Mouse (Mus musculus) stomach, embryonic 16.5 days (tissue): Measurements from ENCODE around the gene Nt5c3. TPM values are rescaled to one million over a fixed set of nuclear protein-coding genes. Genes with fewer than 3 reads are reported as not detected.
"Not testable (repeated sequence)": the region's sequence is repeated elsewhere in the genome, so short reads cannot be mapped to it uniquely, and the experiment has no call there.

Experiments used
- ATAC-seq: fragments of 200-750 bp; cut with Nextera tagmentation; 2 replicates; pipeline ENCODE4 v1.8.0; 2017; ENCODE audit warnings: moderate number of reproducible peaks, moderate TSS enrichment; ENCODE audit not compliant: insufficient read depth, low FRiP score
- H3K27ac ChIP-seq: fragments of 300-500 bp; sonication (generic); 2 replicates; pipeline ENCODE4 v1.5.1; 2014; ENCODE audit warnings: low read length
- H3K27me3 ChIP-seq: fragments of 300-500 bp; sonication (generic); 2 replicates; pipeline ENCODE4 v1.6.1; 2014; ENCODE audit warnings: low read length, control low read depth, mixed read lengths; ENCODE audit not compliant: control insufficient read depth, insufficient read depth
- H3K36me3 ChIP-seq: fragments of 300-500 bp; sonication (generic); 2 replicates; pipeline ENCODE4 v1.6.1; 2014; ENCODE audit warnings: low read length; ENCODE audit not compliant: control insufficient read depth, insufficient read depth
- H3K4me1 ChIP-seq: fragments of 300-500 bp; sonication (generic); 2 replicates; pipeline ENCODE4 v1.6.1; 2014; ENCODE audit warnings: low read length, control low read depth, mixed read lengths; ENCODE audit not compliant: control insufficient read depth, insufficient read depth
- H3K4me2 ChIP-seq: fragments of 300-500 bp; sonication (generic); 2 replicates; pipeline ENCODE4 v1.6.1; 2014; ENCODE audit warnings: low read depth, low read length, mixed read lengths
- H3K4me3 ChIP-seq: fragments of 300-500 bp; sonication (generic); replicated peaks from 2 replicates; pipeline ENCODE4 v1.5.1; 2014; ENCODE audit warnings: mild to moderate bottlenecking, low read length
- H3K9ac ChIP-seq: fragments of 300-500 bp; sonication (generic); 2 replicates; pipeline ENCODE4 v1.6.1; 2014; ENCODE audit warnings: low read length
- H3K9me3 ChIP-seq: fragments of 300-500 bp; sonication (generic); replicated peaks from 2 replicates; pipeline ENCODE4 v1.6.1; 2016; ENCODE audit warnings: low read length, control low read depth; ENCODE audit not compliant: control insufficient read depth
- WGBS: fragments of 180-500 bp; shearing (Covaris S2); extraction: QIAGEN DNeasy Blood & Tissue Kit; methylation state at CpG from one replicate; pipeline ENCODE4 v1.1.7; 2014; 5-methylcytosine and 5-hydroxymethylcytosine counted together
- polyA plus RNA-seq: library from polyadenylated mRNA; unstranded; fragments of >200 nt; fragmentation: Nextera tagmentation; extraction: Ambion mirVana; gene quantifications from 2 replicates; pipeline ENCODE4 v1.2.1, GENCODE M21; 2015

The Nt5c3 gene
- polyA plus RNA-seq, 1 experiment from 2014 or later, result 77.4 TPM

DNA sequence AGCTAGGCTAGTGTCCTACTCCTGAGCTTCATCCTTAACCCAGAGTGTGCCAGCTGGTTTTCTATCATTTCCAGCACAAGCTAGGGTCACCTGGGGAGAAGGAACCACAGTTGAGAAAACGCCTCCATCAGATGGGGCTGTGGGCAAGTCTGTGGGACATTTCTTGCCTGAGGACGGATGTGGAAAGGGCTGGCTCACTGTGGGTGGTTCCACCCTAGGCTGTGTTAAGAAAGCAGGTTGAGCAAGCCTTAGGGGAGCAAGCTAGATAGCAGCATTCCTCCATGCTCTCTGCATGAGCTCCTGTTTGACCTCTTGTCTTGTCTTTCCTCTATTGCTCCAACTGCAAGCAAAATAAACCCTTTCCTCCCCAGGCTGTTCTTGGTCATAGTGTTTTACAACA, 33.0 kb downstream of the Nt5c3 start:
- no peak overlapping the region for H3K9ac ChIP-seq
- H3K27me3 ChIP-seq, result no peaks in the 10 kb centered on the region
- peaks cover 20% of the 10 kb centered on the region; the same call in 1 of the 2 replicates for H3K36me3 ChIP-seq
- 79% methylated on average over 2 of the region's 2 CpGs for WGBS
- no peaks in the 10 kb centered on the region for H3K4me1 ChIP-seq
- H3K9me3 ChIP-seq, result no peaks in the 10 kb centered on the region
- ATAC-seq, result no peak; the same call in 1 of the 2 replicates
- no peak overlapping the region for H3K4me2 ChIP-seq
- no peak overlapping the region for H3K4me3 ChIP-seq
- H3K27ac ChIP-seq, result no peak overlapping the region

- H3K36me3 ChIP-seq, result peaks cover 20% of the 10 kb centered on the region; the same call in 1 of the 2 replicates
- WGBS, result 91% methylated on average over 6 of the region's 6 CpGs
Measured at GRCm38 (mm10) chr6:56888561-56888960, 35.2 kb downstream of the Nt5c3 start.

GRCm38 (mm10) chr6:56879352-56879955, 44.3 kb downstream of the Nt5c3 start:
- WGBS, result 52% methylated on average over 1 of the region's 1 CpGs
- ATAC-seq, result peak; percentile 84
- Histone ChIP-seq H3K4me1 (no peaks in the 10 kb centered on the region), H3K36me3 (peaks cover 21% of the 10 kb centered on the region; the same call in 1 of the 2 replicates), H3K9me3 (no peaks in the 10 kb centered on the region), H3K4me3 (no peak overlapping the region), H3K27ac (no peak overlapping the region), H3K27me3 (no peaks in the 10 kb centered on the region), H3K9ac (no peak overlapping the region), H3K4me2 (no peak overlapping the region)

More at GRCm38 (mm10) chr6:56888561-56888960, 35.2 kb downstream of the Nt5c3 start:
- no peaks in the 10 kb centered on the region for H3K4me1 ChIP-seq
- no peaks in the 10 kb centered on the region for H3K9me3 ChIP-seq
- H3K4me2 ChIP-seq, result no peak overlapping the region
- no peak overlapping the region for H3K4me3 ChIP-seq
- no peaks in the 10 kb centered on the region for H3K27me3 ChIP-seq
- no peak overlapping the region for H3K9ac ChIP-seq
- H3K27ac ChIP-seq, result no peak overlapping the region
- ATAC-seq, result no peak

GRCm38 (mm10) chr6:56877985-56878384, 45.7 kb downstream of the Nt5c3 start:
- Histone ChIP-seq H3K27me3 (no peaks in the 10 kb centered on the region), H3K27ac (no peak overlapping the region), H3K4me3 (no peak overlapping the region), H3K4me2 (no peak overlapping the region), H3K36me3 (peaks cover 17% of the 10 kb centered on the region; the same call in 1 of the 2 replicates), H3K9ac (no peak overlapping the region), H3K4me1 (no peaks in the 10 kb centered on the region), H3K9me3 (no peaks in the 10 kb centered on the region)
- 92% methylated on average over 8 of the region's 8 CpGs for WGBS
- no peak for ATAC-seq

DNA sequence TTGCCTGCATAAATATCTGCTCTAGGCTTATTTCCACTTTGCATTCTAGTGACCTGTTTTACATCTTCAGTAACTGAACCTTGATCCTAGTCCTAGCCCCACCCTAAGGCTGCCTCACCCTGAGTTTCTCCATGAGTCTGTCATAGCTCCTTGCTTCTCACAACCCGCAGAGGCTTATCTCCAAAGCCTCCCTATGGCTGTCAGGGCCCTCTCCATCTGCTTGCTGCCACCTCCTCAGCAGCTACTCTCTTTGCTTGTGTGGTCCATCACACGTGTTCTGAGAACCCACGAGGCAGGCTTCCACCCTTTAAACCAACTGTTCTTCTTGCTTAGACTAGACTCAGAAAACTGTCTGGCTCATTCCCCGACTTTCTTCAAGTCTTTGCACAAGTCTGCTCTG, 46.9 kb downstream of the Nt5c3 start:
- 77% methylated on average over 4 of the region's 4 CpGs for WGBS

GRCm38 (mm10) chr6:56870027-56870426, 53.7 kb downstream of the Nt5c3 start:
- no peak overlapping the region for H3K4me2 ChIP-seq
- no peaks in the 10 kb centered on the region for H3K4me1 ChIP-seq
- no peak for ATAC-seq
- WGBS, result 56% methylated on average over 2 of the region's 2 CpGs
- no peaks in the 10 kb centered on the region for H3K9me3 ChIP-seq
- H3K36me3 ChIP-seq, result peaks cover 5% of the 10 kb centered on the region; the same call in 1 of the 2 replicates
- H3K9ac ChIP-seq, result no peak overlapping the region
- no peak overlapping the region for H3K4me3 ChIP-seq
- no peak overlapping the region for H3K27ac ChIP-seq
- no peaks in the 10 kb centered on the region for H3K27me3 ChIP-seq

More for the DNA sequence above, 46.9 kb downstream of the Nt5c3 start:
- Histone ChIP-seq H3K9ac (no peak overlapping the region), H3K4me1 (no peaks in the 10 kb centered on the region), H3K36me3 (peaks cover 9% of the 10 kb centered on the region; the same call in 1 of the 2 replicates), H3K27me3 (no peaks in the 10 kb centered on the region), H3K4me3 (no peak overlapping the region), H3K9me3 (no peaks in the 10 kb centered on the region), H3K27ac (no peak overlapping the region), H3K4me2 (no peak overlapping the region)
- peak; percentile 49; the same call in 1 of the 2 replicates for ATAC-seq

DNA sequence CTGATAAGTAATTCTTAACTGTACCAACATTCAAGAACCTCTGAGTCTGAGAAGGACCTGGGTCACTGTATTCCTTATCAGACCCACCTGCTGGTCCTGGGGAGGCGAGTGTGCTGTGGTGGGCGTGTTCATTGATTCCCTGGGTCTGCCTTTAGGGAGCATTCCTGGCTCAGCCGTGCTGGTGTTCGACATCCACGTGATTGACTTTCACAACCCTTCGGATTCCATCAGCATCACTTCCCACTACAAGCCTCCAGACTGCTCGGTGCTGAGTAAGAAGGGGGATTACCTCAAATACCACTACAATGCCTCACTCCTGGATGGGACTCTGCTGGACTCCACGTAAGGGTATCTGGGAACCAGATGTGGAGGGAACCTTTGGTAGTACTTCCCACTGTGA, 55.2 kb downstream of the Nt5c3 start:
- H3K27me3 ChIP-seq, result no peaks in the 10 kb centered on the region
- H3K9ac ChIP-seq, result no peak overlapping the region
- no peak overlapping the region for H3K27ac ChIP-seq
- ATAC-seq, result peak; percentile 70; the same call in 1 of the 2 replicates
- no peaks in the 10 kb centered on the region for H3K4me1 ChIP-seq
- no peaks in the 10 kb centered on the region for H3K9me3 ChIP-seq
- peaks cover 5% of the 10 kb centered on the region; the same call in 1 of the 2 replicates for H3K36me3 ChIP-seq
- 61% methylated on average over 8 of the region's 8 CpGs for WGBS
- no peak overlapping the region for H3K4me3 ChIP-seq
- H3K4me2 ChIP-seq, result no peak overlapping the region

- H3K4me1 ChIP-seq, H3K4me3 ChIP-seq, H3K9me3 ChIP-seq, H3K27ac ChIP-seq, H3K27me3 ChIP-seq, H3K36me3 ChIP-seq, H3K4me2 ChIP-seq, H3K9ac ChIP-seq: not testable (repeated sequence)
- WGBS, result 78% methylated on average over 1 of the region's 1 CpGs
- peak; percentile 57; the same call in 1 of the 2 replicates for ATAC-seq
Measured at GRCm38 (mm10) chr6:56866899-56867298, 56.8 kb downstream of the Nt5c3 start.

DNA sequence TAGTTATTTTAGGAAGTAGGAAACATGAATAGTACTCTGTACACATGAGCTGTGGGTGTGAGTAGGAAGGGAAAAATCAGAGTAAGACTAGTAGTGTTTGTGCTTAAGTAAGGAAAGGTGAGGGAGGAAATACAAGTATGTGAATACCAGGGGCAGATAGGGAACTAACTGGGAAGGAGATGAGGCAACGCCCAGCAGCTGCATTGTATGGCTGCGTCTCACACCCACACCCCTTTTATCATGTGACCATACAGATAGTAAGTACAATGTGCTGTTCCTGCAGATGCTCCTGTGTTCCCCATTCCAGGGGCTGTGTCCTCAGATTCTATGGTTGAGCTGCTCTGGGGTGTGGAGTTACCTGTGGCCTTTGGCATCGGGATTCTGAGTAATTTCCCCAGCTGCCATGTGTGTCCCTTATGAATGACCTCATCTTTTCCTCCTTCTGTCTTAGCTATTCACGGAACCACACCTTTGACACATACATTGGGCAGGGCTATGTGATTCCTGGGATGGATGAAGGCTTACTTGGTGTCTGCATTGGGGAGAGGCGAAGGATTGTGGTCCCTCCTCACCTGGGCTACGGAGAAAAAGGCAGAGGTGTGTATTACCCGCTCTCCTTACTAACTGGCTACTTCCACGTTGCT, 63.4 kb downstream of the Nt5c3 start:
- Histone ChIP-seq H3K27me3 (no peaks in the 10 kb centered on the region), H3K9ac (no peak overlapping the region), H3K27ac (no peak overlapping the region), H3K36me3 (peaks cover 5% of the 10 kb centered on the region), H3K4me3 (no peak overlapping the region), H3K4me2 (no peak overlapping the region), H3K9me3 (no peaks in the 10 kb centered on the region), H3K4me1 (no peaks in the 10 kb centered on the region)
- ATAC-seq, result peak; percentile 60; the same call in 1 of the 2 replicates
- WGBS, result 83% methylated on average over 8 of the region's 8 CpGs
